Mouse (Mus musculus): ENCODE results near the gene Gm26992.
A peak's percentile ranks its signal among the peaks of the same experiment; 100 is the strongest.
"Not testable (repeated sequence)": the region's sequence is repeated elsewhere in the genome, so short reads cannot be mapped to it uniquely, and the experiment has no call there.

Gene Gm26992

GRCm38 (mm10) chrX:103421710-103422109 lies at the start of gene Gm26992:
Gene Gm26992, plus strand, starts transcription at chrX:103422010.
- DNase-seq: no peak

DNA sequence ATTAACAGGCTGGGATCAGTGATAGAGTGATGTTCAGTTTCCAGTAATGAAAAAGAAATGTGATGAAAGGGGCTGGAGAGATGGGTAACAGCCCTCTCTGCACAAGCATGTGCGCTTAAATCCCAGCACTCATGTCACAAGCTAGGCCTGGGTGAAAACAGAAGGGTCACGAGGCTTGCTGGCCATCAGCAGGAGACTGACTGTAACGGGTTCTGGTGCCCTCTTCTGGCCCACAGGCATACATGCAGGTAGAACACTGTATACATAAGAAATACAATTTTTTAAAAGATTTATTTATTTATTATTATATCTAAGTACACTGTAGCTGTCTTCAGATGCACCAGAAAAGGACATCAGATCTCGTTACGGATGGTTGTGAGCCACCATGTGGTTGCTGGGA lies 47.6 kb upstream of the Gm26992 start:
- no peak for DNase-seq

- no peak for DNase-seq
These were observed 37.3 kb upstream of the Gm26992 start for GRCm38 (mm10) chrX:103384528-103384927.

DNA sequence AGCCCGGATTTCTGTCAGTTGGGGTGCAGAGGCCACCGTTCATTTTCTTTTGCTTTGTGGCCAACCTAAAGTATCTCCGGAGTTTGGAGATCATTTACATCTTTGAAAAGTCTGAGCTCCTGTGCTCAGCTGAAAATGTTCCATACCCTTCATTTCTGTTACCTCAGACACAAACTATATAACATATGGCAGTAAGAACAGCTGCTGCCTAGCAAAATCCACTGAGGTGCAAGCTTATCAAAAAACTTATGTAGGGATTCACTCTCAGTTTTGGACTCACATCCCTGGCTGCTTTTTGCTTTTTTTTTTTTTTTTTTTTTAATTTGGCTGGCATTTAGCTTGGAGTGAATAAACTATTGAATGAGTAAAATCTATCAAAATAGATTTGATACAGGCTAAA lies 33.7 kb upstream of the Gm26992 start:
- DNase-seq: no peak

DNA sequence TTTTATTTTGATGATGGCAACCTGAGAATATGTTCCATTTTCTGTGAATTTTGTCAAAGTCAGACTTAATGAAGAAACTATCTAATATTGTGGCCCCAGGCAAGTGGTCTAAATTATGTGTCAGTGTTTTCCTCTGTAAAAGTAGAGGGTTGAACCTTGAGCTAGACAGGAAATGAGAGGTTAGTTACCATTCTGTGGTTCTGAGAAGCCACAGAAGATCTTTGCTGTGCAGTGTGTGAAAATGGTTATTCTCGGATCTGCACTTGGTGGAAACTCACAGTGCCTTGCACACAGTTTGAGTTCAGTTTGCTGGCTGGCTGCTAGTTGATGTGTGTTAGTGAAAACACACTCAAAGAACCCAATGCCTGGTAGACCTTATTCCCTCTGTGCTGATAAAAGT lies 28.0 kb upstream of the Gm26992 start:
- DNase-seq: no peak

GRCm38 (mm10) chrX:103405021-103405420 lies 16.8 kb upstream of the Gm26992 start:
- peak in 1 of 2 experiments; percentile 7 for DNase-seq

DNA sequence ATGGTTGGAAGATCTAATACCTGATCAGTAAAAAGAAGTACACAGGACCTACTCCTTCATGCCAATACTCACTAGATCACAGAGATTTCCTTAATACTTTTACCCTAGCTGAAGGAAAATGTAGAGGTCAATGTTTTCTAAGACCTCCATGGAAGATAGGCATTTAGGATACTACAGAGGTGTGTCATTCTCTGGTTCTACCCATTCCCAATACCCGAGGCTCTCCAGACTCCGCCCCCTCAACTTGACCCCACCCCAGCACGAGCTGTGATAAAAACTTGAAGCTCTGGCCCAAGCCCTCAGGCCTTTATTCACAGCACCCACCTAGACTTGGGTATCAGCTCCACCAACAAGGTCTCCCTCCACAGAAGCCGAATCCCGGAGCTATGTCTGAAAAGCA lies 7.6 kb upstream of the Gm26992 start, which contains the start of gene Tsx:
Tsx (plus strand) TSS at position 301 of the 400 bp plus-strand sequence.
- no peak for DNase-seq

GRCm38 (mm10) chrX:103427677-103428076 lies 5.9 kb downstream of the Gm26992 start:
- DNase-seq: no peak

GRCm38 (mm10) chrX:103432293-103432692 lies 10.5 kb downstream of the Gm26992 start:
- no peak for DNase-seq

DNA sequence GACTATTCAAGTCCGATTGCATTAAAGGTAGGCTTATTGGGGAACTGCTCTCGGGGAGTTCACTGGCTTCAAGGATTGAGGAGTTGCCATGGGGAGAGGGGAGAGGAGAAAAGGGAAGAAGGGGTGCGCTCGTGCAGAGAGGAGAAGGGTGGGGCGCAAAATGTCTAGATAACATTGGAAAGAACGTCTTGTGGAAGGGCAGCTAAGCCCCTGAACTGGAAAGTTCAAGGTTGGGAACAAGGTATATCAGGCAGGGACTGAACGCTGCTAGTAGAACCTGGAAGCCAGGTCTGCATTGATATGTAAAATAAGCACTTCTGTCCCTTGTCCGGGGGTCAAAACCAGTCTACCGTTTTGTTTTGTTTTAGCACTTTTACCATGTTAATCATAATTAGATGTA lies 16.2 kb downstream of the Gm26992 start:
- DNase-seq: no peak

DNA sequence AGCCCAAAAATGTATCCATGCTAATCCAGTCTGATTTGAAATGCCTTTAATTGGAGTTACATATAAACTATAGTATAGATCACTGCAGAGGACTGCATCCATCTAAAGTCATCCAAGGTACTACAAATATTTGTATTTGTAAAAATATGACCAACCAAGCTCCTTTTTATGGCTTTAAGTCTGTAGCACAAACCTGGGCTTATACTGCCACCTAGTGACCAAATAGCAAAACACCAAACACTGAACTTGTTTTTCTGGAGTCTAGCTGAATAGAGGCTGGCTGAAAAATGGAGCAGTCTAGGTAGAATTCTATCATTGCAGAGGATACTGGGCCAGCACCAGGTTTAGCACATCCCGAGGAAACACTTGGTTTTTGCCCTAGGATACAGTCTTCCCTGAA lies 19.0 kb downstream of the Gm26992 start:
- DNase-seq: no peak

DNA sequence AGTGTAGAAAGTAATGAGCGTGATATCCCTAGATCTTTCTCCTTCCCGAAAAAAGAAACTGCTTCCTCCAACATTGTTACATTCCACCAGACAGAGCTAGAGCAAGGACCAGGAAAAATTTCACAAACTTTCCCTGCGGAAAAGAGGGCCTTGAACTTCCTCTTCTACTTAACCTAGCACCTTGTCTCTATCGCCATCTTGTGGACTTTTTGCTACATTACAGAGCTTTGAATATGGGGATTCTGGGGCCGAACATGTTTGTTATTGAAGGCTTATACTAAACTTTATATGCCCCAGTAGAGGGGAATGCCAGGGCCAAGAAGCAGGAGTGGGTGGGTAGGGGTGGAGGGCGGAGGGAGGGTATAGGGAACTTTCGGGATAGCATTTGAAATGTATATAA lies 21.9 kb downstream of the Gm26992 start:
- DNase-seq: peak in 1 of 2 experiments; percentile 1

GRCm38 (mm10) chrX:103447539-103448169 lies 25.8 kb downstream of the Gm26992 start:
- DNase-seq: peak; percentile 14 to 54

- not testable (repeated sequence) for DNase-seq
These were observed 26.6 kb downstream of the Gm26992 start for GRCm38 (mm10) chrX:103448429-103448828.

GRCm38 (mm10) chrX:103448943-103449722 lies 27.3 kb downstream of the Gm26992 start:
- not testable (repeated sequence) for DNase-seq

DNA sequence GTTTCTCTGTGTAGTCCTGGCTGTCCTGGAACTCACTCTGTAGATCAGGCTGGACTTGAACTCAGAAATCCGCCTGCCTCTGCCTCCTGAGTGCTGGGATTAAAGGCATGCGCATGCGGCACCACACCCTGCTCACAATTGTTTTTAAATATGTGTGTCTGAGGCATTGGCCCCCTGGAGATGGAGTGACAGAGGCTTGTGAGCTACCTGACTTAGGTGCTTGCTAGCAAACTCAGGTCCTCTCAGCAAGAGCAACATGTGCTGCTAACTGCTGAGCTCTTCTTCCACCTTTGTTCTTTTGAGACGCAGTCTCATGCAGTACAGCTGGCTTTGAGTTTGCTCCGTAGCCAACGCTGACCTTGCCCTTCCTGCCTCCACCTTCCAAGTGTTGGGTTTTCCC lies 31.0 kb downstream of the Gm26992 start:
- DNase-seq: no peak

DNA sequence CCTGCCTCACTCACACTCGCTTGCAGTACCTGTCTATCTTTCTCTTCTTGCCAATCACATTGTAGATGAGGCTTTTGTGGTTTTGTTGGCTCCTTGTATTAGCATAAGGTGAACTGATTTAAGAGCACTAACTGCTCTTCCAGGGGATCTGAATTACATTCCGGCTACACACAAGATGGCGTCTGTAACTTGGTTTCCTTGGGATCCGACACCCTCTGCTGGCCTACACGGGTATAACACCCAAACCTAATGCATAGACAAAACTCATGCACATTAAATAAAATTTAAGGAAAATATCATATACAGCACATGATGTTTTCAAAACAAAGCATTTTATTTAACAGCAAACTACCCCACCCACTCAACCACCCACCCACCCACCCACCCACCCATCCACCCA lies 38.2 kb downstream of the Gm26992 start:
- peak in 1 of 2 experiments; percentile 15 for DNase-seq

GRCm38 (mm10) chrX:103468998-103469397 lies 47.2 kb downstream of the Gm26992 start:
- peak in 1 of 2 experiments; percentile 15 for DNase-seq

- no peak for DNase-seq
These were observed 50.5 kb downstream of the Gm26992 start for GRCm38 (mm10) chrX:103472346-103472745.

DNA sequence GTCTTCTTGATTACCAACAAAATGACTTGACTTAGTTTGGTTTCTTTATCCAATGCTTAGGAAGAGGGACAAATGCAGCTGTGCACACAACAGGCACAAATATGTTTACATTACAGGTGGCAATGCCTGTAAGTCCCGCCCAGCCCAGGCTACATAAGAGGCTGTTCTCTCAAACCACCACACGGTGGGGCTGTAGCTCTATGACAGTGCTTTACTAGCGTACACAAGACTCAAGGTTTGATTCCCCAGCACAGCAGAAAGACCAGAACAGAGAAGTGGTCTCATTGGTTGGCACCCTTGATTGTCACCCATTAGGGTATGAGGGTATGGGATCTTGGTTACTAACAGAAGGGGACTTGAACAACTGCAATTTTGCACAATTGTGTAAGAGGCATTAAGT lies 55.7 kb downstream of the Gm26992 start:
- DNase-seq: peak; percentile 64 to 80

- DNase-seq: peak in 1 of 2 experiments; percentile 56
These were observed 59.7 kb downstream of the Gm26992 start for GRCm38 (mm10) chrX:103481243-103482096.

DNA sequence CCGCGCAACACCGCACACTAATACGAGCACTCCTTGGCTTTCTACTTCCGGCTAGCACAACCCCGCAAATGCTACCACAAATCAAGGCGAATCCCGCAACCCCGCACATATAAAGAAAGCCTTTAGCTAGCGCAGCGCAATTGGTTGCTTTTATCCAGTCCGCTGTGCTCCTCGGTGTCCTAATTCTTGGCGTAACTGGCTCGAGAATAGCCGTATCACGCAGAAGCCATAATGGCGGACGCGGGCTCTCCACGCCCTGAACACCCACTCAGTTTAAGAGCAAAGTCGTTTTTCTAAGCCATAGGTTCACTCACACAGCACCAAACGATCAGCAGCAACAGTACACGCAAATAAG lies 60.3 kb downstream of the Gm26992 start:
- no peak for DNase-seq

DNA sequence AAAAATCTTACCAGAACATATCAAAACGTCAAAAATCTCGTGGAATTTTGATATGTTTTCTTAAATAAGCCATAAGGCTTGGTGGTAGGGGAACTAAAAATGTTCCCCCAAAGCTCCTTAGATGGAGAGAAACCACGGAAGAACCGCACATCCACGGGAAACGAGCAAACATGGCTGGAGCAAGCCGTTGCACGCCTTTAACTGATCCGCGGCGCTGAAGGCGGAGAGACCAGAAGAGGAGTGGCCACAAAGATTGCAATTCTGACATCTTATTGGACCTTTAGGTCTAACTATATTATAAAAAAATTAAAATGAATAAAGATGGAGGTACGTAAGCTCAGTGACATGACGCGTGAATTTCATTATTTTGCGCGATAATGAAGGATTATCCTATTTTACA lies 61.2 kb downstream of the Gm26992 start:
- DNase-seq: peak in 1 of 2 experiments; percentile 65

Data from thymus, postnatal 36 days (tissue).